Mouse (Mus musculus): Measurements from ENCODE around the gene Nt5dc3. TPM values are rescaled to one million over a fixed set of nuclear protein-coding genes. Genes with fewer than 3 reads are reported as not detected.

The Nt5dc3 gene
- polyA plus RNA-seq, 1 experiment = 6.9 TPM

GRCm38 (mm10) chr10:86794794-86795535, 16.2 kb downstream of the Nt5dc3 start:
- TF ChIP-seq POLR2A (IDR thresholded peaks at IDR 0.05; ENCODE audit: low read depth, low read length) = no peak
- no peak for TF ChIP-seq CTCF (conservative IDR thresholded peaks at IDR 0.05; ENCODE audit: insufficient read depth, insufficient read length, low read depth, low read length)
- WGBS = 90% methylated on average over 9 of the region's 9 CpGs

GRCm38 (mm10) chr10:86796073-86796741, 17.4 kb downstream of the Nt5dc3 start:
- 94% methylated on average over 5 of the region's 5 CpGs for WGBS
- Histone ChIP-seq H3K27ac (ENCODE audit: insufficient read depth, low read depth, low read length) (no peak overlapping the region), H3K36me3 (ENCODE audit: control insufficient read depth, insufficient read depth, low read length) (no peaks in the 10 kb centered on the region; the same call in 1 of the 2 replicates), H3K4me1 (ENCODE audit: control insufficient read depth, insufficient read depth, low read length) (0 out of 2 replicates have a peak, but pooled peaks cover 4% of the 10 kb centered on the region), H3K27me3 (replicated peaks; ENCODE audit: control insufficient read depth, insufficient read depth, low read length) (no peaks in the 10 kb centered on the region), H3K4me3 (ENCODE audit: insufficient read depth, low read depth, low read length) (no peak overlapping the region)
- no peak for DNase-seq
- TF ChIP-seq CTCF (conservative IDR thresholded peaks at IDR 0.05; ENCODE audit: insufficient read depth, insufficient read length, low read depth, low read length) (no peak), POLR2A (IDR thresholded peaks at IDR 0.05; ENCODE audit: low read depth, low read length) (no peak)

More at GRCm38 (mm10) chr10:86794794-86795535, 16.2 kb downstream of the Nt5dc3 start:
- Histone ChIP-seq H3K27ac (ENCODE audit: insufficient read depth, low read depth, low read length) (no peak overlapping the region), H3K36me3 (ENCODE audit: control insufficient read depth, insufficient read depth, low read length) (no peaks in the 10 kb centered on the region; the same call in 1 of the 2 replicates), H3K27me3 (replicated peaks; ENCODE audit: control insufficient read depth, insufficient read depth, low read length) (no peaks in the 10 kb centered on the region), H3K4me1 (ENCODE audit: control insufficient read depth, insufficient read depth, low read length) (0 out of 2 replicates have a peak, but pooled peaks cover 4% of the 10 kb centered on the region), H3K4me3 (ENCODE audit: insufficient read depth, low read depth, low read length) (no peak overlapping the region)
- no peak for DNase-seq

- Histone ChIP-seq H3K27ac (ENCODE audit: insufficient read depth, low read depth, low read length) (no peak overlapping the region), H3K36me3 (ENCODE audit: control insufficient read depth, insufficient read depth, low read length) (no peaks in the 10 kb centered on the region), H3K4me3 (ENCODE audit: insufficient read depth, low read depth, low read length) (no peak overlapping the region), H3K4me1 (ENCODE audit: control insufficient read depth, insufficient read depth, low read length) (no peaks in the 10 kb centered on the region), H3K27me3 (replicated peaks; ENCODE audit: control insufficient read depth, insufficient read depth, low read length) (no peaks in the 10 kb centered on the region)
- no peak for DNase-seq
- TF ChIP-seq POLR2A (IDR thresholded peaks at IDR 0.05; ENCODE audit: low read depth, low read length) (no peak), CTCF (conservative IDR thresholded peaks at IDR 0.05; ENCODE audit: insufficient read depth, insufficient read length, low read depth, low read length) (no peak)
- 100% methylated on average over 1 of the region's 1 CpGs for WGBS
These were observed 28.6 kb downstream of the Nt5dc3 start for GRCm38 (mm10) chr10:86807362-86807761.

- no peak for DNase-seq
- no peaks in the 10 kb centered on the region for H3K36me3 ChIP-seq (ENCODE audit: control insufficient read depth, insufficient read depth, low read length)
- 68% methylated on average over 15 of the region's 15 CpGs for WGBS
- no peak overlapping the region for H3K27ac ChIP-seq (ENCODE audit: insufficient read depth, low read depth, low read length)
- TF ChIP-seq CTCF (conservative IDR thresholded peaks at IDR 0.05; ENCODE audit: insufficient read depth, insufficient read length, low read depth, low read length) = no peak
- TF ChIP-seq POLR2A (IDR thresholded peaks at IDR 0.05; ENCODE audit: low read depth, low read length) = no peak
- H3K4me1 ChIP-seq (ENCODE audit: control insufficient read depth, insufficient read depth, low read length) = no peaks in the 10 kb centered on the region
- H3K4me3 ChIP-seq (ENCODE audit: insufficient read depth, low read depth, low read length) = no peak overlapping the region
- no peaks in the 10 kb centered on the region for H3K27me3 ChIP-seq (replicated peaks; ENCODE audit: control insufficient read depth, insufficient read depth, low read length)
These were observed 29.4 kb downstream of the Nt5dc3 start for GRCm38 (mm10) chr10:86808013-86808758.

- H3K4me1 ChIP-seq (ENCODE audit: control insufficient read depth, insufficient read depth, low read length) = no peaks in the 10 kb centered on the region
- no peaks in the 10 kb centered on the region for H3K27me3 ChIP-seq (replicated peaks; ENCODE audit: control insufficient read depth, insufficient read depth, low read length)
- no peak overlapping the region for H3K27ac ChIP-seq (ENCODE audit: insufficient read depth, low read depth, low read length)
- TF ChIP-seq CTCF (conservative IDR thresholded peaks at IDR 0.05; ENCODE audit: insufficient read depth, insufficient read length, low read depth, low read length) (no peak), POLR2A (IDR thresholded peaks at IDR 0.05; ENCODE audit: low read depth, low read length) (no peak)
- no peak overlapping the region for H3K4me3 ChIP-seq (ENCODE audit: insufficient read depth, low read depth, low read length)
- WGBS = 90% methylated on average over 9 of the region's 9 CpGs
- H3K36me3 ChIP-seq (ENCODE audit: control insufficient read depth, insufficient read depth, low read length) = no peaks in the 10 kb centered on the region
- DNase-seq = no peak
These were observed 31.2 kb downstream of the Nt5dc3 start for GRCm38 (mm10) chr10:86810000-86810399.

- no peak for DNase-seq
- H3K4me3 ChIP-seq (ENCODE audit: insufficient read depth, low read depth, low read length) = no peak overlapping the region
- 93% methylated on average over 5 of the region's 5 CpGs for WGBS
- TF ChIP-seq CTCF (conservative IDR thresholded peaks at IDR 0.05; ENCODE audit: insufficient read depth, insufficient read length, low read depth, low read length) = no peak
- TF ChIP-seq POLR2A (IDR thresholded peaks at IDR 0.05; ENCODE audit: low read depth, low read length) = no peak
- no peaks in the 10 kb centered on the region for H3K36me3 ChIP-seq (ENCODE audit: control insufficient read depth, insufficient read depth, low read length)
- H3K27ac ChIP-seq (ENCODE audit: insufficient read depth, low read depth, low read length) = no peak overlapping the region
- H3K4me1 ChIP-seq (ENCODE audit: control insufficient read depth, insufficient read depth, low read length) = no peaks in the 10 kb centered on the region
- no peaks in the 10 kb centered on the region for H3K27me3 ChIP-seq (replicated peaks; ENCODE audit: control insufficient read depth, insufficient read depth, low read length)
These were observed 31.8 kb downstream of the Nt5dc3 start for GRCm38 (mm10) chr10:86810612-86811011.
